Mouse (Mus musculus) forebrain, embryonic 14.5 days (tissue): ENCODE data around the gene Pde4dip. TPM values are rescaled to one million over a fixed set of nuclear protein-coding genes. Genes with fewer than 3 reads are reported as not detected.

Source experiments
- ATAC-seq: fragments of 200-750 bp; cut with Nextera tagmentation; 2 replicates; pipeline ENCODE4 v1.8.0; 2017; ENCODE audit warnings: mild to moderate bottlenecking, moderate library complexity
- DNase-seq: peaks from one replicate; pipeline ENCODE4 v3.0.0-alpha.2; 2015; ENCODE audit warnings: low spot score
- H3K27ac ChIP-seq: fragments of 300-500 bp; sonication (generic); 2 replicates; pipeline ENCODE4 v1.5.1; 2014; ENCODE audit warnings: low read depth, mild to moderate bottlenecking, control low read depth, low read length, moderate library complexity
- H3K27me3 ChIP-seq: fragments of 300-500 bp; sonication (generic); replicated peaks from 2 replicates; pipeline ENCODE4 v1.6.1; 2014; ENCODE audit warnings: low read length, control low read depth, mixed read lengths; ENCODE audit not compliant: control insufficient read depth, insufficient read depth
- H3K36me3 ChIP-seq: fragments of 300-500 bp; sonication (generic); 2 replicates; pipeline ENCODE4 v1.6.1; 2014; ENCODE audit warnings: low read length, control low read depth; ENCODE audit not compliant: control insufficient read depth, insufficient read depth
- H3K4me1 ChIP-seq: fragments of 300-500 bp; sonication (generic); 2 replicates; pipeline ENCODE4 v1.6.1; 2014; ENCODE audit warnings: antibody characterized with exemption, low read length, control low read depth; ENCODE audit not compliant: control insufficient read depth, insufficient read depth
- H3K4me2 ChIP-seq: fragments of 300-500 bp; sonication (generic); 2 replicates; pipeline ENCODE4 v1.6.1; 2014; ENCODE audit warnings: mild to moderate bottlenecking, control low read depth, low read length
- H3K4me3 ChIP-seq: fragments of 300-500 bp; sonication (generic); 2 replicates; pipeline ENCODE4 v1.5.1; 2014; ENCODE audit warnings: low read depth, low read length, control low read depth
- H3K9ac ChIP-seq: fragments of 300-500 bp; sonication (generic); 2 replicates; pipeline ENCODE4 v1.6.1; 2014; ENCODE audit warnings: mild to moderate bottlenecking, low read length, control low read depth, moderate library complexity
- H3K9me3 ChIP-seq: fragments of 300-500 bp; sonication (generic); replicated peaks from 2 replicates; pipeline ENCODE4 v1.6.1; 2016; ENCODE audit warnings: low read length, control low read depth, mixed read lengths; ENCODE audit not compliant: control insufficient read depth
- whole genome bisulfite sequencing: fragments of 180-500 bp; shearing (Covaris S2); extraction: QIAGEN DNeasy Blood & Tissue Kit; methylation state at CpG from one replicate; pipeline ENCODE4 v1.1.7; 2014; 5-methylcytosine and 5-hydroxymethylcytosine counted together
- microRNA-seq: library from miRNA; unstranded; fragments of <30 nt; microRNA quantifications from one replicate; pipeline ENCODE4, GENCODE M21; 2016
- polyA plus RNA-seq: library from polyadenylated mRNA; unstranded; fragments of >200 nt; fragmentation: Nextera tagmentation; extraction: Ambion mirVana; gene quantifications from 2 replicates; pipeline ENCODE4 v1.2.1, GENCODE M21; 2014

Pde4dip gene
- polyA plus RNA-seq, 1 experiment from 2014 or later = 50.6 TPM

DNA sequence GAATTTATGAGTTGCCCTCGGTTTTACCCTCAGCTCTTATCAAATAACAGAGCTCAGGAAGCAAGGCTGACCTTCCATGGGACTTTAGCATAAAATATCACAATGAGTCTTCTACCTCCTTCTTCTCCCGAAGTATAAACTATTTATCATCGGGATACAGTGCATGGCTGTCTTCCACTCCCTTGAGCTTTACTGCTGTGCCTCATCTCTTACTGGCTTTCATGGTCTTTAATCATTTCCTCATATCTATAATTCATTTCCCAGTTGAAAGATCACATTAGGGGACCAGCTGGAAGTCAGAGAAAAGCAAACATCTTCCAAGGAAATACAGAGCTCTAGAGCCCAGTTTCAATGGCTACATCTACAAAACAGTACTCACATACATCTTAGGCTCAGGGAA lies 239.5 kb downstream of the Pde4dip start:
- Histone ChIP-seq H3K27me3 (no peaks in the 10 kb centered on the region), H3K9ac (no peak overlapping the region), H3K4me1 (no peaks in the 10 kb centered on the region), H3K27ac (no peak overlapping the region), H3K4me3 (no peak overlapping the region), H3K36me3 (no peaks in the 10 kb centered on the region), H3K4me2 (no peak overlapping the region), H3K9me3 (no peaks in the 10 kb centered on the region)
- 83% methylated on average over 3 of the region's 3 CpGs for WGBS
- DNase-seq = no peak
- ATAC-seq = no peak

- Histone ChIP-seq H3K4me1 (no peaks in the 10 kb centered on the region), H3K36me3 (no peaks in the 10 kb centered on the region), H3K27me3 (no peaks in the 10 kb centered on the region), H3K4me2 (no peak overlapping the region), H3K9me3 (no peaks in the 10 kb centered on the region), H3K9ac (no peak overlapping the region), H3K4me3 (no peak overlapping the region), H3K27ac (no peak overlapping the region)
- WGBS = 39% methylated on average over 1 of the region's 1 CpGs
- ATAC-seq (no peak), DNase-seq (no peak)
Observed at GRCm38 (mm10) chr3:97648518-97648917, 240.0 kb downstream of the Pde4dip start.

- no peak overlapping the region for H3K4me3 ChIP-seq
- no peaks in the 10 kb centered on the region for H3K36me3 ChIP-seq
- ATAC-seq = no peak
- DNase-seq = no peak
- H3K27ac ChIP-seq = no peak overlapping the region
- no peaks in the 10 kb centered on the region for H3K27me3 ChIP-seq
- no peaks in the 10 kb centered on the region for H3K4me1 ChIP-seq
- no peaks in the 10 kb centered on the region for H3K9me3 ChIP-seq
- no peak overlapping the region for H3K9ac ChIP-seq
- WGBS = 90% methylated on average over 9 of the region's 9 CpGs
- no peak overlapping the region for H3K4me2 ChIP-seq
Observed at GRCm38 (mm10) chr3:97642001-97642400, 246.5 kb downstream of the Pde4dip start.

DNA sequence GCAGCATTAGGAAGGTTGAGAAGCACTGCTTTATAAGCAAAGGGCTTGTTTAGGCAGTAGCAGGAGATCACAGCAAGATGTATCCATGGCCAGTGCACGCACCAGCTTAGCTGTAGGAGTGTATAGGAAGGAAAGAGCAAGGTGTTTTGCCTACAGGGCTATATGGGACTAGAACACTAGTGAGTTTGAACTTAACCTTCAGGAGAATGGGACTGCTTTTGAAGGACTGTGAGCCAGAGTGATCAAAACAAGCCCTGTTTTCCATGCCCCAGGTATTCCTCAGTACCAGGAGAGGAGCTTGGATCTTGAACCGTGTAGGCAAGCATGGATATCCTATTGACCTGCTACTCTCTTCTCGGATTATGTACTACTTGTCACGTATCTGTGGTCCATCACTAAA lies 247.1 kb downstream of the Pde4dip start:
- Histone ChIP-seq H3K27ac (no peak overlapping the region), H3K27me3 (no peaks in the 10 kb centered on the region), H3K4me3 (no peak overlapping the region), H3K9ac (no peak overlapping the region), H3K4me2 (no peak overlapping the region), H3K36me3 (no peaks in the 10 kb centered on the region), H3K4me1 (no peaks in the 10 kb centered on the region), H3K9me3 (no peaks in the 10 kb centered on the region)
- ATAC-seq (no peak), DNase-seq (no peak)
- 90% methylated on average over 4 of the region's 4 CpGs for WGBS

Small RNAs within 50 kb of the gene (microRNA-seq; reads per million reads assigned to microRNA genes)
- not detected for gene Mir7225

Other genes with a start within 250 kb of the Pde4dip start
- gene Prkab2, start 230.5 kb downstream of the Pde4dip start, polyA plus RNA-seq = 5.3 and 6.8 TPM in 2 replicates
- not detected in 2 replicates for gene Gm17651, start 214.0 kb downstream of the Pde4dip start, polyA plus RNA-seq
- gene Sec22b, start 12.5 kb upstream of the Pde4dip start, polyA plus RNA-seq = 124 and 130 TPM in 2 replicates
- gene Notch2, start 124.8 kb upstream of the Pde4dip start, polyA plus RNA-seq = 13.6 and 18.1 TPM in 2 replicates